Mouse (Mus musculus): ENCODE data around the gene Cyp11a1. TPM values are rescaled to one million over a fixed set of nuclear protein-coding genes. Genes with fewer than 3 reads are reported as not detected.

Gene Cyp11a1
- polyA plus RNA-seq (2014; fragmentation: Illumina TruSeq; extraction: RNeasy Lipid Tissue Mini Kit (QIAGEN cat#74804); ENCODE audit: low replicate concordance): not detected

DNA sequence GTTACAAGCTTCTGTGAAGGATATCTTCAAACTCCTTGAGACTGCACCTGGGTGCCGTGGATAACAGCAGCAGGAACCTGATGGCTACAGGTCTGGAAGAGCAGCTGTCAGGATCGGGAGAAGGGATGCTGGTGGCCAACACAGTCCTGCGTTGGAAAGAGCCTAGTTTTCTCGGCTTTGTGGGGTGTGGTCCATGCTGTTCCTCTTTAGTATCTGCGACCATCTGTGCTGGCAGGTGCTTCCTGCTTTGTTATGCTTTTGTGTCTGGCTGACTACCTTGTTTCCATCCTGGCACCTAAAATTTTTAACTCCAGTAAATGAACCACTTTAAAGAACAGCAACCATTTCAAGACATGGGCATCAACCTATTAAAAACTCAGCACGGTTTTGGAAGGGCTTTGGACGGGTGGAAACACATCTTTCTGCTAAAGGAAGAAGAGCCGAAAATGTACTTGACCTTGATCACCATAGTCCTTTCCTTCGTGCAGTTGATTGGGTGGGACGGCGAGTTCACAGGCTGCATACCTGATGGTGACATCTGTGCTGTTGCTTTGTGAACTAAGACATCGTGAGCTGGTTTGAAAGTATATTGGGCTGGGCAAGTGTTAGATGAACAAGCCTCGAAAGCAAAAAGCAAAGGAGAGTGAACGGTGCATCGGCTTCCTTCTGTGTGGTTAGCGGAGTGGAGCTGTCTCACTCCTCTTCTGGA, at the start of gene Cyp11a1:
TSS of gene Cyp11a1 (plus strand) at position 659 of the 709 bp plus-strand sequence.

DNA sequence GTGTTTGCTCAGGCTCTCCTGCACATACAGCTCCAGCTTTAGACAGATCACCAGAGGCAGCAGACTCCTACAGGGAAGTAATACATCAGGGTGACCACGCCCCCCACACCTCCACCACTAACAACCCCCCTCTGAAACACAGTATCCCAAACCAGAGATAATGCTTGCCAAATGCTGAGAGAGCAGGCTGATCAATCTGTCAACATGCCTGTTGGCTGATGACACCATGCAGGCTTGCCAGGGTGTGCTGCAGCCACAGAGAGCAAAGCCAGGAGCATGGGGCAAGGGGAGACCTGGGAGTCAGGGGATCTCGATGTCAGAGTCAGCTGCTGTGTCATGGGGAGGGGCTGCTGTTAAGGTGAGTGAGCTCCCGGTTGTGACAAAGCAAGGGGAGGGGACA, 57.3 kb downstream of the Cyp11a1 start, which contains the start of gene Stra6:
TSS of gene Stra6 (plus strand) at position 258 of the 400 bp plus-strand sequence.

Other genes with a start within 250 kb of the Cyp11a1 start
- gene Clk3, start 240.6 kb upstream of the Cyp11a1 start, polyA plus RNA-seq (2014; fragmentation: Illumina TruSeq; extraction: RNeasy Lipid Tissue Mini Kit (QIAGEN cat#74804); ENCODE audit: low replicate concordance): 52.7 TPM
- gene Arid3b, start 169.6 kb upstream of the Cyp11a1 start, polyA plus RNA-seq (2014; fragmentation: Illumina TruSeq; extraction: RNeasy Lipid Tissue Mini Kit (QIAGEN cat#74804); ENCODE audit: low replicate concordance): 3.3 TPM
- 23.2 TPM for gene Ubl7, start 95.4 kb upstream of the Cyp11a1 start, polyA plus RNA-seq (2014; fragmentation: Illumina TruSeq; extraction: RNeasy Lipid Tissue Mini Kit (QIAGEN cat#74804); ENCODE audit: low replicate concordance)
- 1.0 TPM for gene Sema7a, start 66.3 kb upstream of the Cyp11a1 start, polyA plus RNA-seq (2014; fragmentation: Illumina TruSeq; extraction: RNeasy Lipid Tissue Mini Kit (QIAGEN cat#74804); ENCODE audit: low replicate concordance)
- gene Stra6, start 57.4 kb downstream of the Cyp11a1 start, polyA plus RNA-seq (2014; fragmentation: Illumina TruSeq; extraction: RNeasy Lipid Tissue Mini Kit (QIAGEN cat#74804); ENCODE audit: low replicate concordance): not detected
- not detected for gene Ccdc33, start 112.4 kb downstream of the Cyp11a1 start, polyA plus RNA-seq (2014; fragmentation: Illumina TruSeq; extraction: RNeasy Lipid Tissue Mini Kit (QIAGEN cat#74804); ENCODE audit: low replicate concordance)
- 0.67 TPM for gene Islr, start 197.9 kb downstream of the Cyp11a1 start, polyA plus RNA-seq (2014; fragmentation: Illumina TruSeq; extraction: RNeasy Lipid Tissue Mini Kit (QIAGEN cat#74804); ENCODE audit: low replicate concordance)
- not detected for gene Islr2, start 197.9 kb downstream of the Cyp11a1 start, polyA plus RNA-seq (2014; fragmentation: Illumina TruSeq; extraction: RNeasy Lipid Tissue Mini Kit (QIAGEN cat#74804); ENCODE audit: low replicate concordance)
- gene Pml, start 243.4 kb downstream of the Cyp11a1 start, polyA plus RNA-seq (2014; fragmentation: Illumina TruSeq; extraction: RNeasy Lipid Tissue Mini Kit (QIAGEN cat#74804); ENCODE audit: low replicate concordance): 3.6 TPM
- 6.9 TPM for gene Stoml1, start 246.8 kb downstream of the Cyp11a1 start, polyA plus RNA-seq (2014; fragmentation: Illumina TruSeq; extraction: RNeasy Lipid Tissue Mini Kit (QIAGEN cat#74804); ENCODE audit: low replicate concordance)